Mouse (Mus musculus): Measurements from ENCODE around the gene Oas1g. TPM values are rescaled to one million over a fixed set of nuclear protein-coding genes. Genes with fewer than 3 reads are reported as not detected.
A peak's percentile ranks its signal among the peaks of the same experiment; 100 is the strongest.

Gene Oas1g
- polyA plus RNA-seq, 1 experiment = 1.5 TPM

- Histone ChIP-seq H3K9ac (ENCODE audit: low read depth, poor library complexity, severe bottlenecking) (no peak overlapping the region), H3K4me1 (ENCODE audit: control insufficient read depth, insufficient read depth, low read length) (no peaks in the 10 kb centered on the region), H3K27ac (ENCODE audit: insufficient read depth, low read length) (no peak overlapping the region), H3K4me3 (ENCODE audit: low read depth, low read length) (no peak overlapping the region), H3K27me3 (ENCODE audit: control insufficient read depth, insufficient read depth, low read length, poor library complexity, severe bottlenecking) (no peaks in the 10 kb centered on the region; the same call in 1 of the 2 replicates), H3K9me3 (replicated peaks; ENCODE audit: control insufficient read depth, insufficient read depth, low read length, poor library complexity, severe bottlenecking) (no peaks in the 10 kb centered on the region), H3K36me3 (ENCODE audit: control insufficient read depth, insufficient read depth, low read length, poor library complexity, severe bottlenecking) (no peaks in the 10 kb centered on the region)
- TF ChIP-seq CTCF (IDR thresholded peaks at IDR 0.05; ENCODE audit: low read depth, low read length) (no peak), EP300 (IDR thresholded peaks at IDR 0.05; ENCODE audit: insufficient read depth, low read depth, low read length) (no peak), POLR2A (IDR thresholded peaks at IDR 0.05; ENCODE audit: insufficient read depth, low read length) (no peak)
These were observed 15.9 kb downstream of the Oas1g start for GRCm38 (mm10) chr5:120871469-120871868.

- H3K4me1 ChIP-seq (ENCODE audit: control insufficient read depth, insufficient read depth, low read length) = no peaks in the 10 kb centered on the region
- no peaks in the 10 kb centered on the region for H3K9me3 ChIP-seq (replicated peaks; ENCODE audit: control insufficient read depth, insufficient read depth, low read length, poor library complexity, severe bottlenecking)
- no peak for TF ChIP-seq POLR2A (IDR thresholded peaks at IDR 0.05; ENCODE audit: insufficient read depth, low read length)
- no peak for TF ChIP-seq EP300 (IDR thresholded peaks at IDR 0.05; ENCODE audit: insufficient read depth, low read depth, low read length)
- TF ChIP-seq CTCF (IDR thresholded peaks at IDR 0.05; ENCODE audit: low read depth, low read length) = no peak
- H3K9ac ChIP-seq (ENCODE audit: low read depth, poor library complexity, severe bottlenecking) = no peak overlapping the region
- no peaks in the 10 kb centered on the region; the same call in 1 of the 2 replicates for H3K27me3 ChIP-seq (ENCODE audit: control insufficient read depth, insufficient read depth, low read length, poor library complexity, severe bottlenecking)
- H3K4me3 ChIP-seq (ENCODE audit: low read depth, low read length) = no peak overlapping the region
- H3K27ac ChIP-seq (ENCODE audit: insufficient read depth, low read length) = no peak overlapping the region
- no peaks in the 10 kb centered on the region for H3K36me3 ChIP-seq (ENCODE audit: control insufficient read depth, insufficient read depth, low read length, poor library complexity, severe bottlenecking)
These were observed 16.6 kb downstream of the Oas1g start for GRCm38 (mm10) chr5:120870782-120871181.

GRCm38 (mm10) chr5:120870081-120870480 lies 17.3 kb downstream of the Oas1g start:
- H3K36me3 ChIP-seq (ENCODE audit: control insufficient read depth, insufficient read depth, low read length, poor library complexity, severe bottlenecking) = no peaks in the 10 kb centered on the region
- H3K9me3 ChIP-seq (replicated peaks; ENCODE audit: control insufficient read depth, insufficient read depth, low read length, poor library complexity, severe bottlenecking) = no peaks in the 10 kb centered on the region
- no peaks in the 10 kb centered on the region; the same call in 1 of the 2 replicates for H3K27me3 ChIP-seq (ENCODE audit: control insufficient read depth, insufficient read depth, low read length, poor library complexity, severe bottlenecking)
- H3K9ac ChIP-seq (ENCODE audit: low read depth, poor library complexity, severe bottlenecking) = no peak overlapping the region
- no peaks in the 10 kb centered on the region for H3K4me1 ChIP-seq (ENCODE audit: control insufficient read depth, insufficient read depth, low read length)
- TF ChIP-seq CTCF (IDR thresholded peaks at IDR 0.05; ENCODE audit: low read depth, low read length) (no peak), EP300 (IDR thresholded peaks at IDR 0.05; ENCODE audit: insufficient read depth, low read depth, low read length) (no peak), POLR2A (IDR thresholded peaks at IDR 0.05; ENCODE audit: insufficient read depth, low read length) (no peak)
- no peak overlapping the region for H3K27ac ChIP-seq (ENCODE audit: insufficient read depth, low read length)
- H3K4me3 ChIP-seq (ENCODE audit: low read depth, low read length) = no peak overlapping the region

DNA sequence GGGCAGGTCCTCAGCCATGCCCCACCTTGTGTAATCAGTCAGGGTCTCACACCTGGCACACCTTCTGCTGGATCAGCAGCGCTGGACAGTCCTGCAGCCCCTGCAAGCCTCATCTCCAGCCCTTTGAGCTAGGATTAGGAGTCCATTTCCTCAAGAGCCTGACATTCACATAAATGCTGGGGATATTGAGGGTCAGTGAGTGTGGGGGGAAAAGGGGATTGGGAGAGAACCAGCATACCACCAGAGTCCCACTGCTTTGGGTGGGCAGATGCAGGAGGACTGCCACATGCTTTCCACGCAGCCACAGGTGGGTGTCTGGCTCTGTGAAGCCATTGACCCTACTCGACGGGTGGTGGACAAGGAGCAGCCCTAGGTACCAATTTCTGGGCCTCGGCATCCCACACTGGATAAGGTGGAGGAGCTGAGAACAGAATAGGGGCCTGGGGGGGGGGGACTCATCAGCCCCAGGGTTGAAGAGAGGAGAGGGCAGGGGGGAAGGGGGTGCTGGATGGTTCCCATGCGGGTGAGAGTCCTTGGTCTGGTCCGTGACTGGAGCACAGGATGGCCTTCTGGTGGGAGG lies 17.9 kb downstream of the Oas1g start:
- Histone ChIP-seq H3K4me3 (ENCODE audit: low read depth, low read length) (no peak overlapping the region), H3K27me3 (ENCODE audit: control insufficient read depth, insufficient read depth, low read length, poor library complexity, severe bottlenecking) (no peaks in the 10 kb centered on the region; the same call in 1 of the 2 replicates), H3K9ac (ENCODE audit: low read depth, poor library complexity, severe bottlenecking) (no peak overlapping the region), H3K27ac (ENCODE audit: insufficient read depth, low read length) (no peak overlapping the region), H3K36me3 (ENCODE audit: control insufficient read depth, insufficient read depth, low read length, poor library complexity, severe bottlenecking) (no peaks in the 10 kb centered on the region), H3K4me1 (ENCODE audit: control insufficient read depth, insufficient read depth, low read length) (no peaks in the 10 kb centered on the region), H3K9me3 (replicated peaks; ENCODE audit: control insufficient read depth, insufficient read depth, low read length, poor library complexity, severe bottlenecking) (no peaks in the 10 kb centered on the region)
- TF ChIP-seq CTCF (IDR thresholded peaks at IDR 0.05; ENCODE audit: low read depth, low read length) (no peak), EP300 (IDR thresholded peaks at IDR 0.05; ENCODE audit: insufficient read depth, low read depth, low read length) (no peak), POLR2A (IDR thresholded peaks at IDR 0.05; ENCODE audit: insufficient read depth, low read length) (no peak)

DNA sequence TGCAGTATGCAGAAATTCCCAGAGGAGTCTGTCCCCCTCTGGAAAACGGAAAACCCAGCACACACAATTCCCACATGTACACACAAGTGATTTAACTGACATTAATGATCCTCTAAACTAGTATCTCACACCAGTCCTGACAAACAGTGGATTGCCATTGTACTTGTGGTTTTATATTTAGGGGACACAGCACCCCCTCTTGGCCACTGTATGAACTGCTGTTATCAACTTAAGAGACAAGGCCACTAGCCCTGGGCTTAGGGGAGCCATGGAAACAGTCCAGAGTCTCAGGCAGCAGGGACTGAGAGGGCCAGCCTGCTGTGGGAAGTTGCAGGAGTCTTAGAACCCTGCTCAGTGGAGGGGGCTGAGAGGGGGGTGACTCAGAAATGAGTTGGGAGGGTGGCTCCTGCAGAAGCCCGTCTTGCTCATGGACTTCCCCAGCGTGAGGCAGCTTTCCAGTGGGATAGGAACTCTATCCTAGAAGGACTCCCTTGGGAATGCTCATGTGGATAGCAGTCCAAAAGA lies 22.0 kb downstream of the Oas1g start:
- Histone ChIP-seq H3K4me3 (ENCODE audit: low read depth, low read length) (no peak overlapping the region), H3K27me3 (ENCODE audit: control insufficient read depth, insufficient read depth, low read length, poor library complexity, severe bottlenecking) (no peaks in the 10 kb centered on the region), H3K9me3 (replicated peaks; ENCODE audit: control insufficient read depth, insufficient read depth, low read length, poor library complexity, severe bottlenecking) (peaks cover 4% of the 10 kb centered on the region; the same call in 1 of the 2 replicates), H3K27ac (ENCODE audit: insufficient read depth, low read length) (no peak overlapping the region), H3K9ac (ENCODE audit: low read depth, poor library complexity, severe bottlenecking) (no peak overlapping the region), H3K36me3 (ENCODE audit: control insufficient read depth, insufficient read depth, low read length, poor library complexity, severe bottlenecking) (no peaks in the 10 kb centered on the region), H3K4me1 (ENCODE audit: control insufficient read depth, insufficient read depth, low read length) (no peaks in the 10 kb centered on the region)
- TF ChIP-seq EP300 (IDR thresholded peaks at IDR 0.05; ENCODE audit: insufficient read depth, low read depth, low read length) = no peak
- TF ChIP-seq CTCF (IDR thresholded peaks at IDR 0.05; ENCODE audit: low read depth, low read length) = peak; percentile 36

GRCm38 (mm10) chr5:120861121-120861520 lies 26.3 kb downstream of the Oas1g start, which contains the start of gene Oas1h:
Oas1h (plus strand) TSS chr5:120861421.
- H3K36me3 ChIP-seq (ENCODE audit: control insufficient read depth, insufficient read depth, low read length, poor library complexity, severe bottlenecking) = no peaks in the 10 kb centered on the region
- no peak within 1 kb of the TSS for H3K9ac ChIP-seq (ENCODE audit: low read depth, poor library complexity, severe bottlenecking)
- no peak for TF ChIP-seq EP300 (IDR thresholded peaks at IDR 0.05; ENCODE audit: insufficient read depth, low read depth, low read length)
- TF ChIP-seq POLR2A (IDR thresholded peaks at IDR 0.05; ENCODE audit: insufficient read depth, low read length) = no peak
- no peak for TF ChIP-seq CTCF (IDR thresholded peaks at IDR 0.05; ENCODE audit: low read depth, low read length)
- no peaks in the 10 kb centered on the region for H3K27me3 ChIP-seq (ENCODE audit: control insufficient read depth, insufficient read depth, low read length, poor library complexity, severe bottlenecking)
- no peaks in the 10 kb centered on the region for H3K4me1 ChIP-seq (ENCODE audit: control insufficient read depth, insufficient read depth, low read length)
- H3K27ac ChIP-seq (ENCODE audit: insufficient read depth, low read length) = no peak within 1 kb of the TSS
- H3K9me3 ChIP-seq (replicated peaks; ENCODE audit: control insufficient read depth, insufficient read depth, low read length, poor library complexity, severe bottlenecking) = peaks cover 4% of the 10 kb centered on the region; the same call in 1 of the 2 replicates
- no peak within 1 kb of the TSS for H3K4me3 ChIP-seq (ENCODE audit: low read depth, low read length)

Measured in ES-Bruce4 (cell line).